ENCODE assay signal across 8 mouse cellular contexts in genomic region chr4:149723855-149724731, GRCm38 (mm10). TPM values are rescaled to one million over a fixed set of nuclear protein-coding genes. Genes with fewer than 3 reads are reported as not detected.
A peak's percentile ranks its signal among the peaks of the same experiment; 100 is the strongest.
DNase-seq lines count a peak whose midpoint lies in the region; ATAC-seq lines count a peak whose summit lies in the region.

No protein-coding gene starts in this region.

- peaks cover 11% of the 10 kb centered on the region; the same call in 1 of the 2 replicates for H3K4me1 ChIP-seq in forebrain, embryonic 13.5 days
- H3K4me1 ChIP-seq in forebrain, embryonic 10.5 days = peaks cover 6% of the 10 kb centered on the region
- H3K4me1 ChIP-seq in heart, embryonic 14.5 days (ENCODE audit: control insufficient read depth in 2 of 2, insufficient read depth in 2 of 2, low read length in 2 of 2) = peaks cover 0 to 8% of the 10 kb centered on the region in 2 experiments; a peak in 1 of 4 replicates
- H3K4me1 ChIP-seq in midbrain, embryonic 14.5 days (ENCODE audit: control insufficient read depth, insufficient read depth, low read length) = peaks cover 10% of the 10 kb centered on the region; the same call in 1 of the 2 replicates

- no peaks in the 10 kb centered on the region for H3K9me3 ChIP-seq in forebrain, embryonic 13.5 days (replicated peaks)
- H3K9me3 ChIP-seq in forebrain, embryonic 10.5 days = no peaks in the 10 kb centered on the region
- H3K9me3 ChIP-seq in heart, embryonic 14.5 days (ENCODE audit: control insufficient read depth, low read length) = no peaks in the 10 kb centered on the region
- no peaks in the 10 kb centered on the region for H3K9me3 ChIP-seq in midbrain, embryonic 14.5 days (ENCODE audit: control insufficient read depth, low read length)

- no peaks in the 10 kb centered on the region for H3K27me3 ChIP-seq in forebrain, embryonic 13.5 days
- H3K27me3 ChIP-seq in forebrain, embryonic 10.5 days (ENCODE audit: poor library complexity, severe bottlenecking) = no peaks in the 10 kb centered on the region
- H3K27me3 ChIP-seq in heart, embryonic 14.5 days (ENCODE audit: control insufficient read depth, insufficient read depth, low read length) = no peaks in the 10 kb centered on the region
- no peaks in the 10 kb centered on the region for H3K27me3 ChIP-seq in midbrain, embryonic 14.5 days (ENCODE audit: control insufficient read depth, insufficient read depth, low read length)

- H3K36me3 ChIP-seq in forebrain, embryonic 13.5 days (ENCODE audit: poor library complexity, severe bottlenecking) = peaks cover 80% of the 10 kb centered on the region
- H3K36me3 ChIP-seq in forebrain, embryonic 10.5 days (replicated peaks) = peaks cover 100% of the 10 kb centered on the region
- H3K36me3 ChIP-seq in heart, embryonic 14.5 days (ENCODE audit: control insufficient read depth, insufficient read depth, low read length) = peaks cover 99% of the 10 kb centered on the region
- H3K36me3 ChIP-seq in midbrain, embryonic 14.5 days (ENCODE audit: control insufficient read depth, insufficient read depth, low read length) = peaks cover 80% of the 10 kb centered on the region

- H3K4me3 ChIP-seq in forebrain, embryonic 13.5 days = no peak overlapping the region
- no peak overlapping the region for H3K4me3 ChIP-seq in forebrain, embryonic 10.5 days
- no peak overlapping the region for H3K4me3 ChIP-seq in heart, embryonic 14.5 days (ENCODE audit: control insufficient read depth in 1 of 2, insufficient read depth in 1 of 2, low read depth in 1 of 2, low read length in 2 of 2)
- no peak overlapping the region for H3K4me3 ChIP-seq in midbrain, embryonic 14.5 days (replicated peaks; ENCODE audit: low read depth, low read length)

- WGBS in forebrain, embryonic 13.5 days = 76% methylated on average over 15 of the region's 17 CpGs
- WGBS in forebrain, embryonic 10.5 days = 78% methylated on average over 17 of the region's 17 CpGs
- WGBS in heart, embryonic 14.5 days = 69% methylated on average over 17 of the region's 17 CpGs
- 62% methylated on average over 17 of the region's 17 CpGs for WGBS in midbrain, embryonic 14.5 days

- H3K27ac ChIP-seq in forebrain, embryonic 13.5 days = peak overlapping the region; percentile 31
- H3K27ac ChIP-seq in forebrain, embryonic 10.5 days = no peak overlapping the region
- no peak overlapping the region for H3K27ac ChIP-seq in heart, embryonic 14.5 days (replicated peaks in 1 of 2; ENCODE audit: control insufficient read depth in 1 of 2, insufficient read depth in 1 of 2, low read depth in 2 of 2, low read length in 2 of 2)
- H3K27ac ChIP-seq in midbrain, embryonic 14.5 days (replicated peaks; ENCODE audit: low read depth, low read length) = peak overlapping the region; percentile 55

- no peak overlapping the region for H3K4me2 ChIP-seq in forebrain, embryonic 13.5 days
- H3K4me2 ChIP-seq in heart, embryonic 14.5 days (ENCODE audit: low read length) = no peak overlapping the region
- H3K4me2 ChIP-seq in midbrain, embryonic 14.5 days (ENCODE audit: low read length) = no peak overlapping the region

- 0 out of 2 replicates have a peak, but pooled peaks have one; percentile 23 for ATAC-seq in forebrain, embryonic 13.5 days
- peak; percentile 42 for ATAC-seq in cerebellum, adult (ENCODE audit: insufficient number of reproducible peaks, low FRiP score, low TSS enrichment)
- peak; percentile 36; the same call in 1 of the 2 replicates for ATAC-seq in heart, embryonic 14.5 days (ENCODE audit: insufficient number of reproducible peaks, insufficient read depth, low FRiP score, low read depth)
- ATAC-seq in midbrain, embryonic 14.5 days (ENCODE audit: low FRiP score, low TSS enrichment) = peak; percentile 21; the same call in 1 of the 2 replicates

- DNase-seq in forebrain, embryonic 10.5 days (ENCODE audit: extremely low spot score, low spot score) = no peak
- peak; percentile 63 to 64 for DNase-seq in B cell, adult 2 months
- peak; percentile 77 for DNase-seq in kidney, postnatal 14 days
- peak; percentile 60 for DNase-seq in midbrain, embryonic 14.5 days
- DNase-seq in frontal cortex, postnatal 10 days (ENCODE audit: low spot score in 2 of 2) = no peak

- no peak overlapping the region for H3K9ac ChIP-seq in forebrain, embryonic 13.5 days
- no peak overlapping the region for H3K9ac ChIP-seq in heart, embryonic 14.5 days (ENCODE audit: low read length)
- peak overlapping the region; percentile 16; the same call in 1 of the 2 replicates for H3K9ac ChIP-seq in midbrain, embryonic 14.5 days (replicated peaks; ENCODE audit: low read length)

RNA-seq across cellular contexts. Expression of gene Tmem201, which starts 13.8 kb away (rescaled TPM):
- 31.0 and 34.6 TPM in 2 replicates for polyA plus RNA-seq in forebrain, embryonic 13.5 days (2015; fragmentation: Nextera tagmentation; extraction: Ambion mirVana)
- polyA plus RNA-seq in forebrain, embryonic 10.5 days (2016; fragmentation: Nextera tagmentation; extraction: Ambion mirVana) = 38.7 and 42.7 TPM in 2 replicates
- polyA plus RNA-seq in heart, embryonic 14.5 days (2014; fragmentation: Nextera tagmentation; extraction: Ambion mirVana) = 36.8 and 38.4 TPM in 2 replicates
- 30.8 and 36.2 TPM in 2 replicates for polyA plus RNA-seq in midbrain, embryonic 14.5 days (2014; fragmentation: Nextera tagmentation; extraction: Ambion mirVana)

RNA-seq across cellular contexts. Expression of gene Pik3cd, which starts 21.7 kb away (rescaled TPM):
- polyA plus RNA-seq in forebrain, embryonic 13.5 days (2015; fragmentation: Nextera tagmentation; extraction: Ambion mirVana) = 8.0 and 9.0 TPM in 2 replicates
- polyA plus RNA-seq in forebrain, embryonic 10.5 days (2016; fragmentation: Nextera tagmentation; extraction: Ambion mirVana) = 4.3 and 4.6 TPM in 2 replicates
- polyA plus RNA-seq in heart, embryonic 14.5 days (2014; fragmentation: Nextera tagmentation; extraction: Ambion mirVana) = 3.1 and 4.6 TPM in 2 replicates
- 12.7 and 14.2 TPM in 2 replicates for polyA plus RNA-seq in midbrain, embryonic 14.5 days (2014; fragmentation: Nextera tagmentation; extraction: Ambion mirVana)

RNA-seq across cellular contexts. Expression of gene Slc25a33, which starts 50.0 kb away (rescaled TPM):
- 13.8 and 15.5 TPM in 2 replicates for polyA plus RNA-seq in forebrain, embryonic 13.5 days (2015; fragmentation: Nextera tagmentation; extraction: Ambion mirVana)
- polyA plus RNA-seq in forebrain, embryonic 10.5 days (2016; fragmentation: Nextera tagmentation; extraction: Ambion mirVana) = 13.4 and 15.0 TPM in 2 replicates
- polyA plus RNA-seq in heart, embryonic 14.5 days (2014; fragmentation: Nextera tagmentation; extraction: Ambion mirVana) = 5.8 and 5.9 TPM in 2 replicates
- polyA plus RNA-seq in midbrain, embryonic 14.5 days (2014; fragmentation: Nextera tagmentation; extraction: Ambion mirVana) = 29.1 and 31.2 TPM in 2 replicates

Comparison
In these comparisons a context has a peak if more than half of its experiments do, and no peak if none do; other contexts are left out.
1. H3K27ac ChIP-seq: peak in forebrain, embryonic 13.5 days (single experiment) and midbrain, embryonic 14.5 days (single experiment); none in forebrain, embryonic 10.5 days (single experiment) and heart, embryonic 14.5 days (0 of 2).
2. DNase-seq: peak in B cell, adult 2 months (2 of 2), kidney, postnatal 14 days (single experiment) and midbrain, embryonic 14.5 days (single experiment); none in forebrain, embryonic 10.5 days (single experiment) and frontal cortex, postnatal 10 days (0 of 2).
3. Peak in every context shown above with its lines, with median percentiles within 50 percentile points of each other: ATAC-seq.